Mouse (Mus musculus) 3134 (cell line): ENCODE measurements at regions not wholly inside any gene's neighbourhood (a gene's known extent, or its start where the extent isn't known, plus 50 kb on each side); places are given as distances from the start of the nearest gene placed in this dataset.

Source experiments
- DNase-seq: peaks from one replicate; pipeline ENCODE4 v3.0.0-alpha.2; 2011; ENCODE audit warnings: low spot score; ENCODE audit not compliant: insufficient read length; ENCODE audit errors: extremely low read depth

- DNase-seq = no peak
These were observed 132.7 kb downstream of the Otoa start for GRCm38 (mm10) chr7:121214181-121214580.

- no peak for DNase-seq
These were observed 133.6 kb downstream of the Otoa start for GRCm38 (mm10) chr7:121215032-121215431.

- no peak for DNase-seq
These were observed 134.3 kb downstream of the Otoa start for GRCm38 (mm10) chr7:121215735-121216134.

- no peak for DNase-seq
These were observed 136.6 kb downstream of the Otoa start for GRCm38 (mm10) chr7:121218031-121218430.

GRCm38 (mm10) chr7:121221158-121221557 lies 139.7 kb downstream of the Otoa start:
- DNase-seq = no peak

- no peak for DNase-seq
These were observed 150.4 kb downstream of the Otoa start for GRCm38 (mm10) chr7:121231881-121232280.

GRCm38 (mm10) chr7:121234831-121235230 lies 153.4 kb downstream of the Otoa start:
- no peak for DNase-seq

- DNase-seq = no peak
These were observed 151.9 kb upstream of the Hs3st2 start for GRCm38 (mm10) chr7:121239731-121240130.

- DNase-seq = no peak
These were observed 143.8 kb upstream of the Hs3st2 start for GRCm38 (mm10) chr7:121247845-121248244.

GRCm38 (mm10) chr7:121257466-121257865 lies 134.2 kb upstream of the Hs3st2 start:
- DNase-seq = no peak

- peak; percentile 10 for DNase-seq
These were observed 132.7 kb upstream of the Hs3st2 start for GRCm38 (mm10) chr7:121258826-121259496.

GRCm38 (mm10) chr7:121259497-121260009 lies 132.1 kb upstream of the Hs3st2 start:
- no peak for DNase-seq

- no peak for DNase-seq
These were observed 122.3 kb upstream of the Hs3st2 start for GRCm38 (mm10) chr7:121269358-121269757.

- DNase-seq = no peak
These were observed 111.1 kb upstream of the Hs3st2 start for GRCm38 (mm10) chr7:121280597-121280996.

- no peak for DNase-seq
These were observed 109.5 kb upstream of the Hs3st2 start for GRCm38 (mm10) chr7:121282154-121282553.

- DNase-seq = no peak
These were observed 101.9 kb upstream of the Hs3st2 start for GRCm38 (mm10) chr7:121289737-121290136.

- no peak for DNase-seq
These were observed 95.4 kb upstream of the Hs3st2 start for GRCm38 (mm10) chr7:121296151-121296695.

- DNase-seq = no peak
These were observed 78.6 kb upstream of the Hs3st2 start for GRCm38 (mm10) chr7:121312961-121313587.

- no peak for DNase-seq
These were observed 77.1 kb upstream of the Hs3st2 start for GRCm38 (mm10) chr7:121314521-121314920.

GRCm38 (mm10) chr7:121329274-121329673 lies 62.4 kb upstream of the Hs3st2 start:
- DNase-seq = no peak

- DNase-seq = no peak
These were observed 59.1 kb upstream of the Hs3st2 start for GRCm38 (mm10) chr7:121332532-121332931.
